Mouse (Mus musculus) G1E (cell line): Measurements from ENCODE around the gene Pou2f2. TPM values are rescaled to one million over a fixed set of nuclear protein-coding genes. Genes with fewer than 3 reads are reported as not detected.

ENCODE experiments used
- ATAC-seq: 2 replicates; pipeline ENCODE4 v1.8.0; 2016; ENCODE audit warnings: mild to moderate bottlenecking; ENCODE audit not compliant: insufficient number of reproducible peaks, poor library complexity, low FRiP score, severe bottlenecking; ENCODE audit errors: extremely low read depth
- DNase-seq: peaks from one replicate; pipeline ENCODE4 v3.0.0; 2012; ENCODE audit warnings: low spot score
- H3K27me3 ChIP-seq: 2 replicates; pipeline ENCODE4 v1.6.1; 2012; ENCODE audit warnings: mild to moderate bottlenecking, low read length, inconsistent platforms; ENCODE audit not compliant: insufficient read depth
- H3K36me3 ChIP-seq: replicated peaks from 2 replicates; pipeline ENCODE3; 2012; ENCODE audit warnings: mild to moderate bottlenecking, inconsistent platforms
- H3K4me1 ChIP-seq: 2 replicates; pipeline ENCODE4 v1.6.1; 2012; ENCODE audit warnings: low read depth, low read length, inconsistent platforms, mixed read lengths; ENCODE audit not compliant: insufficient read depth
- H3K4me3 ChIP-seq: 2 replicates; pipeline ENCODE4 v1.5.1; 2012; ENCODE audit warnings: low read depth, mild to moderate bottlenecking, inconsistent platforms, low read length, moderate library complexity, mixed read lengths
- H3K9me3 ChIP-seq: replicated peaks from 2 replicates; pipeline ENCODE4 v1.6.1; 2012; ENCODE audit warnings: inconsistent platforms
- CTCF ChIP-seq: IDR thresholded peaks from 2 replicates; pipeline ENCODE4 v1.5.1; 2012; ENCODE audit warnings: low read depth, low read length, inconsistent platforms, mixed read lengths
- GATA1 ChIP-seq: IDR thresholded peaks from 2 replicates; pipeline ENCODE4 v1.6.1; 2012; ENCODE audit warnings: borderline replicate concordance, low read length, inconsistent platforms, mixed read lengths
- GATA2 ChIP-seq: IDR thresholded peaks from 2 replicates; pipeline ENCODE4 v1.6.1; 2012; ENCODE audit warnings: low read depth, low read length, inconsistent platforms, borderline replicate concordance
- POLR2AphosphoS5 ChIP-seq: IDR thresholded peaks from 2 replicates; pipeline ENCODE4 v1.6.1; 2012; ENCODE audit warnings: low read depth, low read length, inconsistent platforms; ENCODE audit not compliant: insufficient replicate concordance
- TAL1 ChIP-seq: conservative IDR thresholded peaks from 2 replicates; pipeline ENCODE4 v1.6.1; 2012; ENCODE audit warnings: low read depth, low read length, inconsistent platforms, mixed read lengths
- polyA plus RNA-seq: library from polyadenylated mRNA; stranded (reverse); fragments of >175 nt; gene quantifications from 2 replicates; pipeline ENCODE4 v1.2.3, GENCODE M21; 2012
- total RNA-seq, 2 experiments: library from RNA; stranded (forward) in 1 of 2; stranded (reverse) in 1 of 2; fragments of 200-1000 nt in 1 of 2; fragments of >200 nt in 1 of 2; fragmentation: Nextera tagmentation in 1 of 2; gene quantifications; 2 replicates each; pipeline ENCODE4 v1.2.3; 2014 to 2017

The Pou2f2 gene
- total and polyA plus RNA-seq, 3 experiments: 0.16 to 0.59 (median 0.38) TPM

DNA sequence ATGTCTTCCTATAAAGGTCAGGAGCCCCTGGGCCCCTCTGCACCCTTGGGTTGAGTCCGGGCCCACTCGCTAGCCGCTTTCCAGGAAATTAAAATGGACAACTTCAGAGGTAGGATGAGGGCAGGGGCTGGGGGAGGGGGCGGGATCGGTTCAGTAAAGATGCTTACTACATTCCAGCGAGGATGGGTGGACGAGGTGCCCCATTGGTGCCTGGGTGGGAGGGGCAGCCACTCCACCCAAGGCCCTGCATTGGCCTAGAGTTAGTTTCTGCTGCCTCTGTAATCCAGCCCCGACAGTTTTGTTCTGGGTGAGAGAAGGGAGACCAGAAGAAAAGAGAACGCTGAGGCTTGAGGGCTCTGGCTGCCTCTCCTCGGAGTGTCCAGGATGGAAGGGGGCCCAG is 89.7 kb downstream of the Pou2f2 start:
- Histone ChIP-seq H3K4me3 (no peak overlapping the region), H3K27me3 (peaks cover 30% of the 10 kb centered on the region), H3K4me1 (peaks cover 20% of the 10 kb centered on the region), H3K36me3 (peaks cover 25% of the 10 kb centered on the region), H3K9me3 (no peaks in the 10 kb centered on the region)
- DNase-seq (no peak), ATAC-seq (no peak)
- TF ChIP-seq POLR2AphosphoS5: no peak
- no peak for TF ChIP-seq GATA2
- no peak for TF ChIP-seq CTCF
- no peak for TF ChIP-seq GATA1
- TF ChIP-seq TAL1: no peak

DNA sequence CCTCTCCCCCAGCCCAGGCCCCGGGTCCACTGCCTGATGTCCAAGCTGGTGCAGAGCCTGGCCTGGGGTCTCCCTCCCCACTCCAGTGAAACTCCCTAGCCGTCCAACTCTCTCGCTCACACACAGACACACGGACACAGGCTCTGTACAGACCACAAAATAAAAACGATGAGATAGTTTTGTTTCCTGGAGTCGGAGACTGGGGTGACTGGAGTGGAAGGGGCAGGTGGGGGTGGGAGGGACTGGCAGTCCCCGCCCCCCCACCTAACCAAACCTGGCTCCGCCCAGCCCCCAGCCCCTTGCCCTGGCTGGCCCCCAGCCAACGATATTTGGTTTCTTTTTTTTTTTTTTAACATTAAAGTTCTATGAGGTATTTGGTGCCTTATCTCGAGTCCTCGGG is 90.6 kb downstream of the Pou2f2 start:
- Histone ChIP-seq H3K36me3 (peaks cover 34% of the 10 kb centered on the region), H3K9me3 (no peaks in the 10 kb centered on the region), H3K4me1 (peaks cover 28% of the 10 kb centered on the region), H3K4me3 (no peak overlapping the region), H3K27me3 (peaks cover 25% of the 10 kb centered on the region)
- ATAC-seq (no peak), DNase-seq (no peak)
- no peak for TF ChIP-seq TAL1
- TF ChIP-seq GATA1: no peak
- TF ChIP-seq GATA2: no peak
- TF ChIP-seq CTCF: no peak
- no peak for TF ChIP-seq POLR2AphosphoS5

DNA sequence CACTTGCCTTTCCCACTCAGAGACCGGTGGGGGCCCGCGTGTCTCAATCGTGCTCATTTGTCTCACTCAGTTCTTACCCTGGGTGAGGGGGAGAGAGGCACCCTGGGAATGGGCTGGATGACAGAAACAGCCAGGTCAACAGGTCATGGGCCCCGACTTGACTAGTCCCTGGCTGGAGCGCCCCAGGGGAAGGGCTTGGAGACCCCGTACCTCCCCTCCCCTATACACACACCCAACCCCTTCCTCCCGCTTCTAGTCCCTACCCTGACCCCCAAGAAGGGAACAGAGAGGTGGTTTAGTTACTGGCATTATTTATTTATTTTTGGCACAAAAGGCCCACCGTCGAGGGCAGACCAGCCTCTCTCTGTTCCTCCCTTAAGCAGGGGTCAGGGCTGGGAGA is 91.0 kb downstream of the Pou2f2 start:
- no peak for ATAC-seq
- H3K4me3 ChIP-seq: no peak overlapping the region
- no peak for TF ChIP-seq GATA1
- no peak for TF ChIP-seq CTCF
- no peak for TF ChIP-seq TAL1
- no peak for TF ChIP-seq GATA2
- no peak for TF ChIP-seq POLR2AphosphoS5
- H3K9me3 ChIP-seq: no peaks in the 10 kb centered on the region
- peaks cover 38% of the 10 kb centered on the region for H3K36me3 ChIP-seq
- H3K27me3 ChIP-seq: peaks cover 24% of the 10 kb centered on the region
- DNase-seq: no peak
- peaks cover 32% of the 10 kb centered on the region for H3K4me1 ChIP-seq

DNA sequence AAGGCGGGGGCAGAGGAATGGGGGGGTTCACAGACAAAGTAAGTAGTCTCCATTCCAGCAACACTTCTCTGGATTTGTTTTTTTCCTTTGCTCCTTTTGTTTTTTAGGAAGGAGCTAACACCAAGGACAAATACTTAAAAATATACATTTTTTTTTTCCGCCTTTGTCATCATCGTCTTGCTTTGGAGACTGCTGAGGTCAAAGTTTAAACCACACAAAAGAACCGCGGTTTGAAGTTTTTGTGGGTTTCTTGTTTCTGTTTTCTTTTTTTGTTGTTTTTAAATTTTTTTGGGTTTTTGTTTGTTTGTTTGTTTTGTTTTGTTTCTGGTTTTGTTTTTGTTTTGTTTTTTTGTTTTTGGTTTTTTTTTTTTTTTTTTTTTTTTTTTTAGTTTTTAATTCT is 91.6 kb downstream of the Pou2f2 start:
- TF ChIP-seq TAL1 (no peak), GATA1 (no peak), GATA2 (no peak)
- H3K4me3 ChIP-seq: no peak overlapping the region
- no peaks in the 10 kb centered on the region for H3K9me3 ChIP-seq
- no peak for DNase-seq
- H3K36me3 ChIP-seq: peaks cover 44% of the 10 kb centered on the region
- peaks cover 19% of the 10 kb centered on the region for H3K27me3 ChIP-seq
- no peak for ATAC-seq
- peaks cover 37% of the 10 kb centered on the region for H3K4me1 ChIP-seq

DNA sequence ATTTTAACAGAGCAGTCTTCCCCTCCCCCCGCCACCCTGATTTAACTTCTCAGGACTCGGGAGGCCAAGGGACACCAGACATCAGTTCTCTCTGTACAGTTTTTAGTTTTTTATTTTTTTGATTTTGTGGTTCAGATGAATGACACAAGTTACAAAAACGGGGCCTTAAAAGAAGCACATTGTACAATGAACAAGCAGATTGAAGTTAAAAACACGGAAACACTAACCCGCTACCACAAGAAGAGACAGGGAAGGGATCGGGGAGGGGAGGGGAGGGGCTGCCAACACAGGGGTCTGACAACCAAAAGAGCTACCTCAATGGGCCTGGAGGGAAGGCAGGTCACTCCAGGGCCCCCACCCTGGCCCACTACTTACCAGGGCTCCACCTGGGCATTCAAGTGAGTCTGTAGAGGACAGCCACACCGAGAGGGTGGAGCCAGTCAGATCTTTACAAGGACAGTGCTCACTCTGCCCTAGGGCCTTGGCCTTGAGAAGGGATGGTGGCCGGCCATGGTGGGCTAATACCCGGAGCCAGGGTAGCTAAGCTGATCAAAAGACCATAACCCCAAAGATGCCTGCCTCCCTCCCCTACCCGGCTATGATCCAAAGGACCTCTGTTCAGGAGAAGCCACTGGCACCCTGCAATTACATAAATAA is 92.1 kb downstream of the Pou2f2 start:
- peaks cover 50% of the 10 kb centered on the region for H3K36me3 ChIP-seq
- no peaks in the 10 kb centered on the region for H3K9me3 ChIP-seq
- TF ChIP-seq TAL1 (no peak), GATA2 (no peak), POLR2AphosphoS5 (no peak), GATA1 (no peak), CTCF (no peak)
- DNase-seq: no peak
- no peak for ATAC-seq
- H3K27me3 ChIP-seq: peaks cover 13% of the 10 kb centered on the region; the same call in 1 of the 2 replicates
- H3K4me1 ChIP-seq: peaks cover 43% of the 10 kb centered on the region
- H3K4me3 ChIP-seq: no peak overlapping the region

DNA sequence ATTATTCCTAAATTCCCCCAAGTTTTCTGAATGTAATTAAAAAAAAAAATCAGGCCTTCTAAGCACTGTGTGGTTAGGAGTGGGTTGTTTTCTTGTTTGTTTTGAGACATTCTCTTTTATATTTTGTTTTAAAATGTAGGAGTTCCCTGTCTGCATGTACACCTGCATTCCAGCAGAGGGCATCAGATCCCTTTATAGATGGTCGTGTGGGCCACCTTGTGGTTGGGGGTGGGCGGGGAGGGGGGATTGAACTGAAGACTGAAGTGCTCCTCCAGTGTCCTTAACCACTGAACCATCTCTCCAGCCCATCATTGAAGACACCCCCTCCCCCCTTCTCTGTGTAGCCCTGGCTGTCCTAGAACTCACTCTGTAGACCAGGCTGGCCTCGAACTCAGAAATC is 92.9 kb downstream of the Pou2f2 start:
- ATAC-seq: no peak
- H3K9me3 ChIP-seq: no peaks in the 10 kb centered on the region
- peaks cover 57% of the 10 kb centered on the region for H3K36me3 ChIP-seq
- DNase-seq: no peak
- TF ChIP-seq TAL1 (no peak), GATA2 (no peak), GATA1 (no peak), POLR2AphosphoS5 (no peak), CTCF (no peak)
- peaks cover 9% of the 10 kb centered on the region; the same call in 1 of the 2 replicates for H3K27me3 ChIP-seq
- H3K4me3 ChIP-seq: no peak overlapping the region
- H3K4me1 ChIP-seq: peaks cover 48% of the 10 kb centered on the region

DNA sequence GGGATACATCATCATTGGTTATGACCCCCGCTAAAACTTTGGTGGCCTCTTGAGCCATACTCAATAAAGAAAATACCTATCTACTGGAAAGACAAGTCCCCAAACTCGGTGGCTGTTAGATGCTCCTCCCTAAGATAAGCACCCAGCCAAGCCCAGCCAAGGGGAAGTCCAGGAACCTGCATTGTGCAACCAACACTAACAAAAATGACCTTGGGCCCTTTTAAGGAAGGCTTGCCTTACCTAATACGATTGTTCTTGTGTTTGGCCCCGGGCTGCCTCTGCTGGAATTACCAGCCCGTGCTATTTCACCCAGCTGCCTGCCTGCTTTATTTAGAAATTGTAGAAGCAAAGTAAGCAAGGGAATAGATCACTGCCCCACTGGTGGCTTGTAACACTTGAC is 94.9 kb downstream of the Pou2f2 start:
- Histone ChIP-seq H3K4me1 (peaks cover 68% of the 10 kb centered on the region), H3K27me3 (no peaks in the 10 kb centered on the region), H3K4me3 (no peak overlapping the region), H3K36me3 (peaks cover 77% of the 10 kb centered on the region), H3K9me3 (no peaks in the 10 kb centered on the region; the same call in 1 of the 2 replicates)
- TF ChIP-seq POLR2AphosphoS5: no peak
- no peak for TF ChIP-seq GATA1
- TF ChIP-seq CTCF: no peak
- no peak for TF ChIP-seq TAL1
- no peak for TF ChIP-seq GATA2
- DNase-seq (no peak), ATAC-seq (no peak)
